Mouse (Mus musculus) heart, embryonic 13.5 days (tissue): ENCODE results near the gene Mrpl10. TPM values are rescaled to one million over a fixed set of nuclear protein-coding genes. Genes with fewer than 3 reads are reported as not detected.

Source experiments
- ATAC-seq: fragments of 200-750 bp; cut with Nextera tagmentation; 2 replicates; pipeline ENCODE4 v1.8.0; 2017; ENCODE audit warnings: moderate TSS enrichment; ENCODE audit not compliant: insufficient number of reproducible peaks, low FRiP score, low TSS enrichment; ENCODE audit errors: extremely low read depth
- H3K27ac ChIP-seq: fragments of 300-500 bp; sonication (generic); replicated peaks from 2 replicates; pipeline ENCODE4 v1.5.1; 2015; ENCODE audit warnings: moderate library complexity, mild to moderate bottlenecking, inconsistent platforms
- H3K27me3 ChIP-seq: fragments of 300-500 bp; sonication (generic); replicated peaks from 2 replicates; pipeline ENCODE4 v1.6.1; 2015; ENCODE audit warnings: mild to moderate bottlenecking, inconsistent platforms
- H3K36me3 ChIP-seq: fragments of 300-500 bp; sonication (generic); 2 replicates; pipeline ENCODE4 v1.6.1; 2015; ENCODE audit warnings: mild to moderate bottlenecking, inconsistent platforms
- H3K4me1 ChIP-seq: fragments of 300-500 bp; sonication (generic); 2 replicates; pipeline ENCODE4 v1.6.1; 2015; ENCODE audit warnings: inconsistent platforms
- H3K4me2 ChIP-seq: fragments of 300-500 bp; sonication (generic); 2 replicates; pipeline ENCODE4 v1.6.1; 2015; ENCODE audit warnings: inconsistent platforms, mild to moderate bottlenecking, moderate library complexity
- H3K4me3 ChIP-seq: fragments of 300-500 bp; sonication (generic); 2 replicates; pipeline ENCODE4 v1.5.1; 2015; ENCODE audit warnings: moderate library complexity, mild to moderate bottlenecking, inconsistent platforms
- H3K9ac ChIP-seq: fragments of 300-500 bp; sonication (generic); 2 replicates; pipeline ENCODE4 v1.6.1; 2015; ENCODE audit warnings: inconsistent platforms, mild to moderate bottlenecking, moderate library complexity
- H3K9me3 ChIP-seq: fragments of 300-500 bp; sonication (generic); 2 replicates; pipeline ENCODE4 v1.6.1; 2016; ENCODE audit warnings: inconsistent platforms
- WGBS: fragments of 180-500 bp; shearing (Covaris S2); methylation state at CpG from one replicate; pipeline ENCODE4 v1.1.7; 2015; ENCODE audit warnings: mixed read lengths; 5-methylcytosine and 5-hydroxymethylcytosine counted together
- polyA plus RNA-seq: library from polyadenylated mRNA; unstranded; fragments of >200 nt; fragmentation: Nextera tagmentation; extraction: Ambion mirVana; gene quantifications from 2 replicates; pipeline ENCODE4 v1.2.1, GENCODE M21; 2015

Mrpl10 gene
- polyA plus RNA-seq = 67.5 and 72.6 TPM in 2 replicates

DNA sequence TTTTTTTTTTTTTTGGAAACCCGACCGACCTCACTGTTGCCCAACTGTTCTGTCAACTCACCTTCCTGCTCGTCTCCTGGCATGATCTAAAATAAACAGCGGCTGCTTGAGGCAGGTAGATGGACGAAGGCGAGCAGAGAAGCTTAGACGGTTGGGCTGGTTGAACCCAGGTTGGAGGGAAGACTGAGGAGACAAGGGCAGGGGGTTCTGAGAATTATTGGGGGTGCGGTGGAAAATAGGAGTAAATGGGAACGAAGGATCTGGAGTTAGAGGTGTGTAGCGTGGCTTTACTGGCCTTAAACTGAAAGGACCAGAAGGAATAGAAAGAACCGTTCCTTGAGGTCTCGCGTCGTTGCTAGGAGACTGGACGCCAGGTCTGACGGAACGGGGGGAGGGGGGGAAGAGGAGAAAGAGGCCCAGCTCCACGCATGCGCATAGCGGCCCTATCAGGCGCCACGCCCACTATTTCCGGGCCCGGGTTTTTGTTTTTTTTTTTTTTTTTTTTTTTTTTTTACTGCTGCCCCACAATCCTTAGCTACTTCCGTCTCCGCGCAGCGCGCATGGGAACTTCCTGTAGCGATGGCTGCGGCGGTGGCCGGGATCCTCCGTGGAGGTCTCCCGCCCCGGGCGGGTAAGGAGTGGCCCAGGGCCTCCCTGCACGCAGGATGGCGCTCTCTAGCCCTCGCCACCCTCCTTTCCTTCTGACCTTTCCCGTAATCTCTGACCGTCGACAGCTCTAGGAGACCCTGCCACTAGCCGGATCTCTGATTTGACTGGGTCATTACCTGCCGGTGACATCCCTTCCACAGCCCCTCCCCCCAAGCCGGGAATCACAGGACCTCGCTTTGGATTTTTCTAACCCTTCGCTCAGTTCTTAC, at the start of gene Mrpl10, which contains the start of gene Lrrc46:
Mrpl10 (plus strand) TSS at position 539 of the 878 bp plus-strand sequence.
Lrrc46 (minus strand) TSS at position 386 of the 878 bp plus-strand sequence.
- peak; percentile 83 for ATAC-seq
- Histone ChIP-seq H3K9me3 (no peaks in the 10 kb centered on the region), H3K36me3 (peaks cover 26% of the 10 kb centered on the region), H3K9ac (peak within 1 kb of the TSS; percentile 93), H3K4me3 (peak within 1 kb of the TSS; percentile 73), H3K4me1 (peaks cover 17% of the 10 kb centered on the region), H3K27ac (peak within 1 kb of the TSS; percentile 70; the same call in 1 of the 2 replicates), H3K27me3 (peaks cover 6% of the 10 kb centered on the region; the same call in 1 of the 2 replicates), H3K4me2 (peak within 1 kb of the TSS; percentile 95)
- under 1% methylated on average over 47 of the region's 48 CpGs for WGBS

DNA sequence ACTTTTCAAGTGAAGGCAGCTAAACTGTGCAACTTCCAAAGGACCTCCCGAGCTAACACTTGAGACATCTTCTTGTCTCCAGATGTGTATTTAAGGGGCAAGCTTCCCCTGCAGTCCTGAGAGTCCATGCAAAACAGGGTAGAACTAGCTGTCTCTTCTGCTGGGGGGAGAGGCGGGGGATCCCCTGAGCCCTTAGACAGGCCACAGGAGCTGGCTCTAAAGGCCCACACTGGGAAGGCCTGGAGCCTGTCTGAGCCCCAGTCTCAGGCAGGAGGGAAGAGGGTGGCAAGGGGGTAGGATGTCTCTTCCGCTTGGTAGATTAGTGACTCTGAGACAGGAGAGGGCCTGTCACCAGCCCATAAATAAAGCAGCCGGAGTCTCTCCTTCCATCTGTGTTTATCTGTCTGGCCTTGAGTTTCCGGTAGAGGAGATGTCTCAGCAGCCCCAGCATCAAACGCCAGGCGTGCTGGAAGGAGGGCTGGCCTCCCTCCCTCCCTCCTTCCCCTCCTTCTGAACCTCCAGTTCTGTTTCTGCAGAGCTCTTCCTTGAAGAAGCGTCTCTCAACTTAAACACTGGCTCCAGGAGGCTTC, 48.5 kb upstream of the Mrpl10 start:
- H3K4me1 ChIP-seq = peaks cover 34% of the 10 kb centered on the region

DNA sequence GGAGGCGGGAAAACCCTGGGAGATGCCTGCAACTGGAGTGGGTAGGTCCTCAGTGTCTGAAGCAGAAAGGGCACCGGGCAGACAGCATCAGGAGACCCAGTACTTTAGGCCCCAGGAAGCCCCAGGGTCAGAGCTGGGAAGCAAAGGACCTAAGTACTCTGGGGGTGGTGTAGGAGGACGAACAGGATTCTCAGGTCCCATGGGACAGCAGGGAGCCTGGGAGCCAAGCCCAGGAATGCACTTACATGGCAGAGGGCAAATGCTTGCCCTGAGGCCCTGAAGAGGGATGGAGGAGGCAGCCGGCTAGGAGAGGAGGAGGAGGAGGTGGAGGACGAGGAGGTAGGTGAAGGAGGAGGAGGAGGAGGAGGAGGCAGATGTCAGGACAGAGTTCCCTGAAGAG, 46.3 kb upstream of the Mrpl10 start:
- Histone ChIP-seq H3K36me3 (no peaks in the 10 kb centered on the region), H3K9ac (no peak overlapping the region), H3K27me3 (peaks cover 88% of the 10 kb centered on the region), H3K4me2 (no peak overlapping the region), H3K27ac (no peak overlapping the region), H3K4me3 (no peak overlapping the region), H3K9me3 (no peaks in the 10 kb centered on the region), H3K4me1 (peaks cover 28% of the 10 kb centered on the region)
- 23% methylated on average over 5 of the region's 5 CpGs for WGBS
- ATAC-seq = no peak

More for the DNA sequence above, 48.5 kb upstream of the Mrpl10 start:
- peak overlapping the region; percentile 54 for H3K27ac ChIP-seq
- H3K27me3 ChIP-seq = peaks cover 85% of the 10 kb centered on the region
- H3K4me2 ChIP-seq = no peak overlapping the region
- ATAC-seq = no peak
- no peaks in the 10 kb centered on the region for H3K9me3 ChIP-seq
- WGBS = 23% methylated on average over 8 of the region's 8 CpGs
- no peak overlapping the region for H3K9ac ChIP-seq
- no peak overlapping the region for H3K4me3 ChIP-seq
- H3K36me3 ChIP-seq = no peaks in the 10 kb centered on the region

DNA sequence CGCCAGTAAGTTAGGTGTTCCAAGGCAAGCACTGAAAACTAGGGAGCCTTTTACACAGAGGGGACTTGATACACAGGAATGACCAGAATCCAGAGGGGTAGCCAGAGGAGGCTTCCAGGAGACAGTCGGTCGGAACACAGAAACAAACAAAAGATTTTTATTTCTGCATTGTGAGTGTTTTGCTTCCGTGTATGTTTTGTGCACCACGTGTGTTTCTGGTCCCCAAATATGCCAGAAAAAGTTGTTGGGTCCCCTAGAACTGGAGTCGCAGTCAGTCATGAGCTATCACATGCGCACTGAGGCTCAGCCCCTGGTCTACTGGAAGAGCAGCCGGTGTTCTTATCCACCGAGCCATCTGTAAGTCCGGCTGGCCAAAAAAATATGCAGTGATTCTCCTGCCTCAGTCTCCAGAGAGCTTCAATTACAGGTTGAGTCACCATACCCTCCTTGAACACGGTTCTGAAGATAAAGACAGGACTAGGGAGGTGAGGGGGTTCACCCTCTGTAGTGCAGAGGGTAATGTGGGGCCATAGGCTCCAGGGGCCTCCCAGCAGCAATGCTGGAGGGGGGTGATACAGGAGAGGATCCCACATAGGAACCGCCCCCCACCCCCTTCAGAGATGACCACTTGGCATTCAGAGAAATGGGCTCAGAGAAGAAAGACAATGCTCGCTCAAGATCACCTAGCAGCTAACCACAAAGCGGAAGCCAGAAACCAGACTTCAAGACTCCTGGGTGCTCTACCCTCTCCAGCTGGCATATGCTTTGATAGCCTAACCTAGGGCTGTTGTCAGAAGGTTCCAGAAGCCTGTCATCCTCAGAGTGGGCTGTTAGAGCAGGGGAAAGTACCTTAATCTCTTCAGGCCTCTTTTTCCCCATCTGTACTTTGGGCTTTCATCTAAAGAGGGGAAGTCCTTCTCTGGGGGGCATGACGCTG, 45.3 kb upstream of the Mrpl10 start:
- Histone ChIP-seq H3K9ac (no peak overlapping the region), H3K27ac (no peak overlapping the region), H3K4me2 (no peak overlapping the region), H3K9me3 (no peaks in the 10 kb centered on the region), H3K4me1 (peaks cover 28% of the 10 kb centered on the region), H3K4me3 (no peak overlapping the region), H3K27me3 (peaks cover 96% of the 10 kb centered on the region), H3K36me3 (no peaks in the 10 kb centered on the region)
- ATAC-seq = no peak
- WGBS = 67% methylated on average over 15 of the region's 15 CpGs

DNA sequence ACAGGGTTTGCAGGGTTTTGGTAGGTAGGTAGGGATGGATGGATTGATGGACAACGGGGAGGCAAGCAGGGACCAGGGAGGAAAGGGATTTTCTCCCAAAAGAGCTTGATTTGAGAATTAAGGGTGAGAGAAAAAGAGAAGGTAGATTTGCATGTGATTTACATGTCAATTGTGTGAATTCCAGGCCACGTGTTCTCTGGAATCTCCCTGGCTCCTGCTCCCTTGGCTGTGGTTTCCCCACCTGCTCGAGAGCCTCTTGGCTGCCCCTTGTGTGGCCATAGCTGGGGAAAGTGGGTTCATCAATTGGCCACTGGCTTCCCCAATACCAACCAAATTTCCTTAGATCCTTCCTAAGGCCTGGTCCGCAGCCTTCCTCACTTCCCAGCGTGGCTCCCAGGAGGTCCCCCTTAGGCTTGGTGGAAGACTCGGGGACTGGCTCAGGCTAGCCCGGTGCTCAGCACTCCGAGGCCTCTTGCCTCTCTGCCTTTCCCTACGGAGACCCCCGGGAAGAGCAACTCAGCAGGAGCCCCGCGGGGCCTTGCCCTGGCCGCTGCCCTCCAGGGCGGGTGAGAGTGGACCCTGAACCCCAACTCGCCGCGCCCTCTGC, 44.5 kb upstream of the Mrpl10 start:
- 14% methylated on average over 17 of the region's 17 CpGs for WGBS

DNA sequence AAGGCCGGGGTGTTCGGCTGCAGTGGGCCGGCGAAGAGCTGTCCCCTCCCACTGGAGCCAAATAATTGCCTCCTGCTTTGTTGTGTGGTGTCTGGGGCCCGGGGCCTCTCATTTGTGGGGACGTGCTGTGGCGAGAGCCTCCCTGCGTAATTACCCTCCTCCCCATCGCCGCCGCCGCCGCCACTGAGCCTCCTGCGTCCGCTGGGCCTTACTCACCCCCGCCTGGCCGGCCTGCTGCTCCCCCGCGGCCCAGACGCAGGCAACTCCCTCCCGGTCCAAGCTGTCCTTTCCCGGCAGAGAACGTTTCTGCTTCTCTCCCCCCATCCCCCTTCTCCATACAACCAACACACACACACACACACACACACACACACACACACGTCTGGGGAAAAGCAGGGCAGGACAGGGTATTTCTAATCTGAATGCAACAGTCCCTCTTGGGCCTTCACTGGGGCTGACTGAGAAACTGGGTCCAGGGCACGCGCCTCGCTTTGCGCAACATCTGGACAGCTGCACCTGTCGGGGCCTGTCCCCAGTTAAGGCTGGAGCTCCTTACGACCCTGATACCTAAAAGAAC, 43.9 kb upstream of the Mrpl10 start:
- Histone ChIP-seq H3K9ac (peak overlapping the region; percentile 71), H3K27me3 (peaks cover 96% of the 10 kb centered on the region), H3K4me1 (peaks cover 25% of the 10 kb centered on the region), H3K4me3 (peak overlapping the region; percentile 45), H3K4me2 (peak overlapping the region; percentile 66), H3K9me3 (no peaks in the 10 kb centered on the region), H3K27ac (no peak overlapping the region), H3K36me3 (no peaks in the 10 kb centered on the region)
- no peak for ATAC-seq
- WGBS = 7% methylated on average over 29 of the region's 30 CpGs

More for the DNA sequence above, 44.5 kb upstream of the Mrpl10 start:
- Histone ChIP-seq H3K27me3 (peaks cover 96% of the 10 kb centered on the region), H3K4me3 (peak overlapping the region; percentile 45), H3K9me3 (no peaks in the 10 kb centered on the region), H3K9ac (peak overlapping the region; percentile 71), H3K4me2 (peak overlapping the region; percentile 66), H3K4me1 (peaks cover 28% of the 10 kb centered on the region), H3K36me3 (no peaks in the 10 kb centered on the region), H3K27ac (no peak overlapping the region)
- ATAC-seq = no peak

DNA sequence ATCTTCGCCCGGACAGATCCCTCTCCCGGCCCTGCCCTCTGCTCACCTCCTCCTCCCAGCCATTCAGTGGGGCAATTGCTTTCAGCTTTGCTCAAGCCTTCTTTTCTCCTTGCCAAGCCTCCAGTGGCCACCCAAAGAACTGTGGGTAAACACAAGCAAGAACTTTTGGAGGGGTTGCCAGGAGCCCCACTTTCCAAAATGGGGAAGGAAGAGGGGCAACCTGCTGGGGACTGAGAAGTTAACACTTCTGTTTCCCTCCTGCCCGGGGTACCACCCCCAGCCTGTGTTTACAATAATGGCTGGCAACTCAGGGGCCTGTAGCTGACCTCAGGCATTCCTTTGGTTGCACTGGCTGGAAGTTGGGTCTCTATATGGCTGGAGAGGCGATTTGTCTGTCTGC, 38.2 kb upstream of the Mrpl10 start:
- no peak for ATAC-seq
- Histone ChIP-seq H3K36me3 (no peaks in the 10 kb centered on the region), H3K4me3 (no peak overlapping the region), H3K27me3 (peaks cover 90% of the 10 kb centered on the region), H3K9me3 (no peaks in the 10 kb centered on the region), H3K4me2 (no peak overlapping the region), H3K4me1 (peaks cover 4% of the 10 kb centered on the region; the same call in 1 of the 2 replicates), H3K27ac (no peak overlapping the region), H3K9ac (no peak overlapping the region)
- WGBS = 34% methylated on average over 5 of the region's 5 CpGs

DNA sequence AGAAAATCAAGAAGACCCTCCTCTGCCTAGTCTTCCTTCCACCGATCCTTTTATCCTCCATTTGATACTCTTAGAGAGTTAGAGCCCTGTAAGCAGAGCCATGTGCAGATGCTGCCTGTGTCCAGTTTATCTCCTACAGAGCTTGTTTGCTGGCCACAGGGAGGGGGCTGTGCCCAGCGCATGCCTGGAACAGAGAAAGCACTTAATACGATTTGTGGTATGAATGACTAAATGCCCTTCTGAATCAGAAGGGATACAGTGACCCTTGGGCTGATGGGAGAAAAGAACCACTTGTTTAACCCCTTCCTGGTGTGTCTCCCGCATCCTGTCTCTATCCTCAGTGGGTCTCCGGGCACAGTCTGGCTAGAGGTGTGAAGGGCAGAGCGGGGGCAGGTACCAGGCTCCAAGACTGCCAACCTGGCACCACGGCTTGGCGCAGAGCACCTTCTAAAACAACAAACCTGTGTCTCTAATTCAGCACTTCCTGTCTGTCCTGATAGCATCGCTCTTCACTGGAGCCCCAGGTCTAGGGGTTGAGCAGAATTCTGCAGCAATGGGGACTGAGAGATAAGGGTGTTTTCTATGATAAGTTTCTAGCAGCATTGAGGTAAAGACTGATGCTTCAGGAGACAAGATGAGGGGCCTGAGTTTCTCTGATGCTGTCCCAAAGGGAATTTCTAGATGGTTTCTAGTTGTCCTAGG, 34.1 kb upstream of the Mrpl10 start:
- no peaks in the 10 kb centered on the region for H3K9me3 ChIP-seq
- H3K9ac ChIP-seq = no peak overlapping the region
- ATAC-seq = no peak
- no peaks in the 10 kb centered on the region for H3K36me3 ChIP-seq
- H3K4me1 ChIP-seq = peaks cover 4% of the 10 kb centered on the region; the same call in 1 of the 2 replicates
- no peak overlapping the region for H3K27ac ChIP-seq
- no peak overlapping the region for H3K4me3 ChIP-seq
- WGBS = 48% methylated on average over 9 of the region's 9 CpGs
- peaks cover 91% of the 10 kb centered on the region for H3K27me3 ChIP-seq
- H3K4me2 ChIP-seq = no peak overlapping the region

DNA sequence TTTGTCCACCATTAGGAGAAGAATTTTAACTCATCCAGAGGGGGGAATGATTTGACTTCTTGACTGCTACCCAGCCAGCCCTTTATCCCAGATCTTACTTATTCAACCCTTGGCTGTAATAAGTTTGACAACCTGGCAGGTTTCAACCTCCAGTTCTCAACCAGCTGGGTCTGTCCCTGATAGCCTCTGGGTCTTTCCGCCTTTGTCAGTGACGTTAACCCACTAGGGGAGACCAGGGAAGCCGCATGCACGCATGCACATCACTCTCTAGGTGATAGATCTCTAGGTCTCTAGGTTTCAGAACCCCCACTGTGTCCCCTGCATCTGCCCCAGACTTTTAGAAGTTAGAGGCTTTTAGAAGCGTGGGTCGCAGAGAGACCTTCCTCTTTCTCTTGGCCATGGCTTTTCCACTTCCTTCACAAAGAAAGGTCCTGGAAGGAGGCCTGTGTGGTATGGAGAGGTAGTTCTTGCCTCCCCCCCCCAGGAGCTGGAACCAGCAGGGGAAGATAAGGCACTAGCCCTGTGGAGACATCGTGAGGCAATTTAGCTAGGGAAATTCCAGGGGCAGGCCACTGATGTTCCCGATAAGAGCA, 32.1 kb upstream of the Mrpl10 start:
- Histone ChIP-seq H3K27ac (no peak overlapping the region), H3K4me2 (no peak overlapping the region)

More for the DNA sequence above, 32.1 kb upstream of the Mrpl10 start:
- WGBS = 20% methylated on average over 8 of the region's 8 CpGs
- H3K4me3 ChIP-seq = no peak overlapping the region
- no peaks in the 10 kb centered on the region for H3K36me3 ChIP-seq
- no peak for ATAC-seq
- H3K9ac ChIP-seq = no peak overlapping the region
- H3K9me3 ChIP-seq = no peaks in the 10 kb centered on the region
- peaks cover 90% of the 10 kb centered on the region for H3K27me3 ChIP-seq
- H3K4me1 ChIP-seq = peaks cover 9% of the 10 kb centered on the region; the same call in 1 of the 2 replicates
